Mouse (Mus musculus) forebrain, embryonic 16.5 days (tissue): ENCODE measurements at regions not wholly inside any gene's neighbourhood (a gene's known extent, or its start where the extent isn't known, plus 50 kb on each side); places are given as distances from the start of the nearest gene placed in this dataset.

Source experiments
- ATAC-seq: fragments of 200-750 bp; cut with Nextera tagmentation; 2 replicates; pipeline ENCODE4 v1.8.0; 2017; ENCODE audit warnings: mild to moderate bottlenecking, moderate library complexity
- H3K27ac ChIP-seq: fragments of 300-500 bp; sonication (generic); 2 replicates; pipeline ENCODE4 v1.5.1; 2014; ENCODE audit warnings: low read length, control low read depth
- H3K27me3 ChIP-seq: fragments of 300-500 bp; sonication (generic); replicated peaks from 2 replicates; pipeline ENCODE4 v1.6.1; 2014; ENCODE audit warnings: low read length; ENCODE audit not compliant: control insufficient read depth, insufficient read depth
- H3K36me3 ChIP-seq: fragments of 300-500 bp; sonication (generic); 2 replicates; pipeline ENCODE4 v1.6.1; 2014; ENCODE audit not compliant: control insufficient read depth, insufficient read depth
- H3K4me1 ChIP-seq: fragments of 300-500 bp; sonication (generic); replicated peaks from 2 replicates; pipeline ENCODE4 v1.6.1; 2014; ENCODE audit warnings: low read length; ENCODE audit not compliant: control insufficient read depth, insufficient read depth
- H3K4me2 ChIP-seq: fragments of 300-500 bp; sonication (generic); 2 replicates; pipeline ENCODE4 v1.6.1; 2014; ENCODE audit warnings: mild to moderate bottlenecking, low read length, control low read depth
- H3K4me3 ChIP-seq: fragments of 300-500 bp; sonication (generic); replicated peaks from 2 replicates; pipeline ENCODE4 v1.5.1; 2014; ENCODE audit warnings: mild to moderate bottlenecking, low read length, control low read depth
- H3K9ac ChIP-seq: fragments of 300-500 bp; sonication (generic); replicated peaks from 2 replicates; pipeline ENCODE4 v1.6.1; 2014; ENCODE audit warnings: low read depth, low read length, control low read depth
- H3K9me3 ChIP-seq: fragments of 300-500 bp; sonication (generic); 2 replicates; pipeline ENCODE4 v1.6.1; 2016; ENCODE audit warnings: low read length; ENCODE audit not compliant: control insufficient read depth
- WGBS: fragments of 180-500 bp; shearing (Covaris S2); extraction: QIAGEN DNeasy Blood & Tissue Kit; methylation state at CpG from one replicate; pipeline ENCODE4 v1.1.7; 2014; 5-methylcytosine and 5-hydroxymethylcytosine counted together

DNA sequence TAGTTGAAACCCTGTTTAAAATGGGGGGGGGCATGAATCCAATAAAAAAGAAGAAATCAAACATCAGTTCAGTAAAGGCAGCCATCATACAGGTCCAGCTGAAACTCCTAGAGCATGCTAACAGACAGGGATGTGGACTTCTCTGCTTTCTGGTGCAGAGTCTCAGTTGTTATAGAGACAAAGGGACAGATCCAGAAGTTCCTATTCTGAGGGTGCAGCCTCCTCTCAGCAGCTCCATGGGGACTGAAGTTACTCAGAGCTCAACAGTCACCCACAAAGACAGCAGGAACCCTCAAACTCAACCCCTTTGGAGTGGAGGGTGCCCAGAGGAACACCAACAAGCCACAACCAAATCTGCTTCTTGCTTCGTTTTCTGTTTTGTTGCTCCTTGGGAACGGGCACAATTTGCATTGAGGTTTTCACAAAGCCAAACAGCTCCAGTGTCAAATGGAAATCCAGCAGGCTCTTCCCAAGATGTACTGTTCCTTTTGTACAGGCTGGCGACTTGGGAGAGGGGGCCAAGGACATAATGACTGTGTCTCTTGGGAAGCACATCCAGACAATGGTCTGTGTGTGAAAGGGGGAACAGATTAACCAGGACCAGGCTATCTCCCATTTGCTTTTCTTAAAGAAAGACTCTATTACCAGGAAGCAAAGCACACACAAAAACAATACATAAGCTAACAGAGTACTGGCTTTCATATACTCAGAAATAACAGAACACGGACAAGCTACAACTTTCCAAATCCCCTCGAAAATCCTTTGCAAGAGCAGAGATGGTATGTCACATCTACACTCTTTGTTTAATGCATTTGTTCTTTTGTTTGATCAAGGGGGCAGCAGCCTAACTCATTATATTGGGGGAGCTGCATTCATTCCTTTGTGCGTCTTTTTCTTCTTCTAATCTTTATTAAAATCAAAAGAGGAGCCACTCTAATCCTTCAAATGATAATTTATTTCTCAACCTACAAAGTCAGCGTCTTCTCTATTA, 332.6 kb upstream of the Zfp462 start:
- WGBS, result 6% methylated on average over 7 of the region's 7 CpGs
- Histone ChIP-seq H3K4me2 (no peak overlapping the region), H3K9me3 (peaks cover 2% of the 10 kb centered on the region; the same call in 1 of the 2 replicates), H3K9ac (no peak overlapping the region), H3K27ac (peak overlapping the region; percentile 46; the same call in 1 of the 2 replicates), H3K36me3 (no peaks in the 10 kb centered on the region), H3K4me1 (peaks cover 8% of the 10 kb centered on the region), H3K4me3 (no peak overlapping the region), H3K27me3 (no peaks in the 10 kb centered on the region)
- no peak for ATAC-seq

DNA sequence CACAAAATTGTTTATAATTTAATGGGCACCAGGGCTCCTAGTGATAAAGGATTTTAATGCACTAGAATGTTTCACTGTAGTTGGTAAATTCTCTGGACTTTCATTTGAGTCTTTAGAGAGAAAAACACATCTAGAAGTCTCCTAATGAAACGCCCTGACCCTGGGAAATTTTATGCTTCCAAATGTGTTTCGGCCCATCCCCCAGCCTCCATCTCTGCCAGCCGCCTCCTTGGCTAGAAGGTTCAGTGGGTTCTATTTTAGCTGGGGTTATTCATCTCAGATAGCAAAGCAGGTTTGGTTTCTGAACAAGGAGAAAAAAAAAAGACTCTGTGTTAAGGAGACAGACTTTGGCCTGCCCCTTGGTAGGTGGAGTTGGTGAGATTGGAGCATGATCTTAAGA, 331.8 kb upstream of the Zfp462 start:
- H3K9ac ChIP-seq, result no peak overlapping the region
- H3K9me3 ChIP-seq, result peaks cover 2% of the 10 kb centered on the region; the same call in 1 of the 2 replicates
- H3K4me2 ChIP-seq, result no peak overlapping the region
- no peaks in the 10 kb centered on the region for H3K36me3 ChIP-seq
- 23% methylated on average over 3 of the region's 3 CpGs for WGBS
- H3K4me3 ChIP-seq, result no peak overlapping the region
- H3K27ac ChIP-seq, result no peak overlapping the region
- ATAC-seq, result no peak
- H3K4me1 ChIP-seq, result peaks cover 8% of the 10 kb centered on the region
- H3K27me3 ChIP-seq, result no peaks in the 10 kb centered on the region

DNA sequence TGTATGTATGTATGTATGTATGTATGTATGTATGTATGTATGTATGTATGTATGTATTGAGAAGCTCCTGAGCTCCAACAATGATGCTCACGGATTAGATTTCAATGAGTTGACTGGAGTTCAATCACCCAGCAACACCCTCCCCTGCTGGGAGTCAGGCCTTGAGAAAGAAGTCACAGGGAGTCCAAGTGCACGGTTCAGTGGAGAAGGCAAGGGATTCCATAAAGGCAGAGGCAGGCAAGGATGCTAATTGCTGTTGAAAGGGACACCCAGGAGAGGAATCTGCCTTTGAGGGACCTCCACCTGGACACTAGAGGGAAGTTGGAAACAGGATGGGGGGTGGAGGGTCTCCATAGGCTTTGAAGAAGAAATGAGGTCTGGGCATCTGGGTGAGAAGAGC, 331.2 kb upstream of the Zfp462 start:
- Histone ChIP-seq H3K4me3 (no peak overlapping the region), H3K27ac (no peak overlapping the region)

GRCm38 (mm10) chr4:54615886-54616285, 329.0 kb upstream of the Zfp462 start:
- Histone ChIP-seq H3K4me1 (peaks cover 8% of the 10 kb centered on the region), H3K9me3 (no peaks in the 10 kb centered on the region), H3K36me3 (no peaks in the 10 kb centered on the region), H3K4me2 (no peak overlapping the region), H3K27me3 (no peaks in the 10 kb centered on the region), H3K27ac (no peak overlapping the region), H3K9ac (no peak overlapping the region), H3K4me3 (no peak overlapping the region)
- no peak for ATAC-seq
- 53% methylated on average over 1 of the region's 1 CpGs for WGBS

More for the DNA sequence above, 331.2 kb upstream of the Zfp462 start:
- Histone ChIP-seq H3K27me3 (no peaks in the 10 kb centered on the region), H3K36me3 (no peaks in the 10 kb centered on the region), H3K9me3 (peaks cover 2% of the 10 kb centered on the region; the same call in 1 of the 2 replicates), H3K4me1 (peaks cover 8% of the 10 kb centered on the region), H3K4me2 (no peak overlapping the region), H3K9ac (no peak overlapping the region)
- WGBS, result 16% methylated on average over 2 of the region's 2 CpGs
- ATAC-seq, result no peak

GRCm38 (mm10) chr4:54624024-54624873, 320.6 kb upstream of the Zfp462 start:
- Histone ChIP-seq H3K27me3 (no peaks in the 10 kb centered on the region), H3K4me1 (peaks cover 7% of the 10 kb centered on the region), H3K4me3 (no peak overlapping the region; the same call in 1 of the 2 replicates), H3K9ac (no peak overlapping the region), H3K27ac (no peak overlapping the region; the same call in 1 of the 2 replicates), H3K4me2 (peak overlapping the region; percentile 40), H3K9me3 (peaks cover 2% of the 10 kb centered on the region), H3K36me3 (no peaks in the 10 kb centered on the region)
- 25% methylated on average over 20 of the region's 20 CpGs for WGBS
- ATAC-seq, result peak; percentile 84

GRCm38 (mm10) chr4:54636986-54637641, 307.7 kb upstream of the Zfp462 start:
- no peaks in the 10 kb centered on the region for H3K9me3 ChIP-seq
- no peak overlapping the region for H3K4me2 ChIP-seq
- H3K36me3 ChIP-seq, result no peaks in the 10 kb centered on the region
- 15% methylated on average over 3 of the region's 3 CpGs for WGBS
- H3K4me3 ChIP-seq, result no peak overlapping the region
- H3K27me3 ChIP-seq, result no peaks in the 10 kb centered on the region
- H3K4me1 ChIP-seq, result no peaks in the 10 kb centered on the region
- H3K9ac ChIP-seq, result no peak overlapping the region
- no peak overlapping the region for H3K27ac ChIP-seq
- ATAC-seq, result peak; percentile 63; the same call in 1 of the 2 replicates

DNA sequence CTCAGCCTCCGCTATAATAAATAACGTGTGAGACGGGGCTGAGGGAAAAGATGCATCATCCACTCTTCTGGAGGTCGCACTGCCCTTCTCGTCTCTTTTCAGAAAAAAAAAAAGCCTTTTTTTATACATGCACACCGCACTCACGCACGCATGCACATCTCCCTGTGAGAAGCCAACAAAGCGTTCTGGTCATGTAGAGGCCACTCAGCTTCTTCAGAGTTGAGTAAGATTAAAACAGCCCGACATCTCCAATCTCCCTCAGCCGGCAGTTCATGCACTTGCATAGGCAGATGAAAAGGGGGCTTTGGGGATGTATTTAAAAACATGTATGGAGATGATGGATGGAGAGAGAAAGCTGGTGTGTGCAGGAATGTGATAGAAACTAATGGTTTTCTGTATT, 298.8 kb upstream of the Zfp462 start:
- ATAC-seq, result 0 out of 2 replicates have a peak, but pooled peaks have one; percentile 2
- Histone ChIP-seq H3K4me2 (no peak overlapping the region), H3K9ac (no peak overlapping the region), H3K4me1 (peaks cover 4% of the 10 kb centered on the region; the same call in 1 of the 2 replicates), H3K27ac (no peak overlapping the region), H3K27me3 (no peaks in the 10 kb centered on the region), H3K36me3 (no peaks in the 10 kb centered on the region), H3K4me3 (no peak overlapping the region), H3K9me3 (no peaks in the 10 kb centered on the region)
- WGBS, result 78% methylated on average over 11 of the region's 11 CpGs

DNA sequence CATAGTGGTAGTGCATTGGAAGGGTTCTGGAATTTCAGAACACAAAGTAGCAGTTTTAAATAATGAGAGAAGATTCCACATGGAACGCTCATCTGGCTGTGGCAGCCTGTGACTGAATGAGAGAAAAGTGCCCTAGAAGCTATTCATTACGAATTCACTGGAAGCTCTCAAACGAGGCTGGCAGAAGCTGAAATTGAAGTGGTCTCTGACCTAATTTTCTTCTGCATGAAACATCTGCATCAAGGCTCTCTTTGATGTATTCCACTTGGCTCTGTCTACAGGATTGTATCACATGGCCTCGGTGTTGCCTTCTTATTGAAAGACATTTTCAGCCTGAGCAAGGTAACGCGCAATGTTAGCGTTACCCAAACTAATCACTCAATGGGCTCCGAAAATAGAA, 298.4 kb upstream of the Zfp462 start:
- Histone ChIP-seq H3K9ac (no peak overlapping the region), H3K27me3 (no peaks in the 10 kb centered on the region), H3K4me1 (peaks cover 4% of the 10 kb centered on the region; the same call in 1 of the 2 replicates), H3K4me3 (no peak overlapping the region), H3K36me3 (no peaks in the 10 kb centered on the region), H3K9me3 (no peaks in the 10 kb centered on the region), H3K4me2 (no peak overlapping the region), H3K27ac (no peak overlapping the region)
- WGBS, result 17% methylated on average over 8 of the region's 8 CpGs
- ATAC-seq, result peak; percentile 74
